Mouse (Mus musculus): ENCODE data around the gene Tor3a.
"Not testable (repeated sequence)": the region's sequence is repeated elsewhere in the genome, so short reads cannot be mapped to it uniquely, and the experiment has no call there.

The Tor3a gene

DNA sequence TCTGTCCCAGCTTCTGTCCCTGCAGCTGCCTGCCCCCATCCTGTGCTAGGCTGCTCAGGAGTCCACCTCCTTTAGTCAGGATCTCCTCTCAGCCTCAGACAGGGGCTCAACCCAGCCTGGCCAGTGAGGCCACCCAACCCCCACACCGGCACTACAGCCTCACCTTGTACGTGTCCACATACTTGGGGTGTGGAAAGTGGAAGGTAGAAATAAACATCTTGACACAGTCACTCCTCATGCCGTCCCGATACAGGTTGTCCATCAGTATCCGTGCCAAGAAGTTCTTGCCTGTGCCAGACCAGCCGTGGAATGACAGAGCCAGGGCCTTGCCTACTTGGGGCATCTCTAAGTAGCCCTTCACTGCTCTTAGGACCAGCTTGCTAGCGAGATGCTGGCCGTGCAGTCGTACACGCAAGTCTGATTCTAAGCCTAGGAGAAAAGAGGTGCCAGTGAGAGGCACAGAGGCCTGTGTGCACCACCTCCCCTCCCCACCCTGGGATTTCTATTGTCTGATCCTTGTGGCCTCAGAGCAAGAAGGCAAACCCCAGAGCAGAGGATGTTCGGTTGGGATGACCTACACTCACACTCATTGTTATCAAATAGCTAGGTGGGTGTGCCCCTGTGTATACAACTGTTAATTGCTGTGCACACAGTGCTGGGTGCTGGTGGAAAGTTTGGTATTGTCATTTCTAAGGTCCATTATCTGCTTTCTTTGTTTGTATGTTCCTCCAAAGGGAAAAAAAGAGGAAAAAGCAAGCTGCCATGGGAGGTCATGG lies 4.8 kb downstream of the Tor3a start:
- no peak for DNase-seq

GRCm38 (mm10) chr1:156668602-156669001 lies 5.6 kb downstream of the Tor3a start:
- no peak for DNase-seq

DNA sequence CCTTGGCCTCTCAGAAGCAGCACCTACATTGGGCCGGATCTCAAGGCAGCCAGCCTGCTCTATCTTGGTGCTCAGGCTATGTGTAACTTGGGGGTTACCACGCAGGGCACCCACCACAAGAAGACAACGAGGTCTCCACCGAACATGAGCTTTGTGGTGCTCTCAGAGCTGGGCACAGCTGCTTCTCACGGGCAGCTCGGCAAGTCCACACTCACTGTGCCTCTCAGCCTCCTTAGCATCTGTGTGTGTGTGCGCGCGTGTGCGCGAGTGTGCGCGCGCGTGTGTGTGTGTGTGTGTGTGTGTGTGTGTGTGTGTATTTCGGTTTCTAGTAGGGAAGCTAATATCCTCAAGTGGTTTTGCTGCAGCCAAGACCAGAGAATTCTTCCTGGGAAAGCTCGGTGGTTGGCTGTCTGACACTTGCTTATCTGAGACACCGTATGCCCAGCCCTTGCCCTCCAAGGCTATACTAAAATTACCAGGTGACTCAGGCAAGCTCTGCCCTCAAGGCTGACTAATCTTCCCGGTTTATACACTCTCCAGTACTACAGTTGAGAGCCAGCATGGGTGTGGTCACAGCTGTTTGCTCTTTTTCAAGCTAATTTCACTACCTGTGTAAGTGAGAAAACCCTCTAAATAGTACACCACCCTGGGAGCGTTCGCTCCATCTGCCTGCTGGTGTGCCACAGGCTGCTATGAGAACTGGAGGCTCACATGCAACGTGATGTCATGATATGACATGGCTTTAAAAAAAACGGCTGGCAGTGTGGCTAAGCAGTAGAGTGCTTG lies 6.8 kb downstream of the Tor3a start:
- DNase-seq: no peak

DNA sequence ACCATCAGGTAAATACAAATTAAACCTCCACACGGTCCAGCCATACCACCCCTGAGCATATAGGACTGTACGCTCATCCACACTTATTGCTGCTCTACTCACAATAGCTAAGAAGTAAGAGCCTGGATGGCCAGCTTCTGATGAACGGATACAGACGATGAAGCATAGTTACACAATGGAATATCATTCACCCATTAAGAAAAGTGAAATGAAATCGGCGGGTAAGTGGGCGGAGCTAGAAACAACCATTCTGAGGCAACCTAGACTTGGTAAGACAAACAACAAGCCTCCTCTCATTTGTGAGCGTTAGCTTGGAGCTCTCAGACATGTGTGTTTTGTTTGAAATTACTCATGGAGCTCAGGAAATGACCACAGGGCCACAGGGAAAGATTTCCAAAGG lies 8.4 kb downstream of the Tor3a start:
- DNase-seq: no peak

DNA sequence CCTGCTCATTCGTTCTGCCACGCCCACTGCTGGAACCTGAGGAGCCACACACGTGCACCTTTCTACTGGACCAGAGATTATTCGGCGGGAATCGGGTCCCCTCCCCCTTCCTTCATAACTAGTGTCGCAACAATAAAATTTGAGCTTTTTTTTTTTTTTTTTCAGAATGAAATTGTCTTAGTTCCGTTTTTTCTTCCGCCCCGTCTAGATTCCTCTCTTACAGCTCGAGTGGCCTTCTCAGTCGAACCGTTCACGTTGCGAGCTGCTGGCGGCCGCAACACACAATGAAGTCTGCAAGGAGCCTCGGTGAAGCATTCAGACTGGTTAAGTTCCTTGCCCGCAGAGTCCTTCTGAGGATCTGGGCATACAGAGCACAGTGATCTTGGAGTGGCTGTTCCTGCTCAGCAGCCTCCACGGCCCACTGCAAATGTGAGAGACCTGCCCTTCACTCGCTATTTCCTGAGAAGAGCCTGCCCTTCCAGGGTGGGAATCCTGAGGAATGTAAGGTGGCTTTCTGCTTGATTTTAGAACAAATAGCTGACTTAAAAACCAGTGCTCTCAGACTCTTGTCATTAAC lies 13.4 kb downstream of the Tor3a start:
- DNase-seq: not testable (repeated sequence)

DNA sequence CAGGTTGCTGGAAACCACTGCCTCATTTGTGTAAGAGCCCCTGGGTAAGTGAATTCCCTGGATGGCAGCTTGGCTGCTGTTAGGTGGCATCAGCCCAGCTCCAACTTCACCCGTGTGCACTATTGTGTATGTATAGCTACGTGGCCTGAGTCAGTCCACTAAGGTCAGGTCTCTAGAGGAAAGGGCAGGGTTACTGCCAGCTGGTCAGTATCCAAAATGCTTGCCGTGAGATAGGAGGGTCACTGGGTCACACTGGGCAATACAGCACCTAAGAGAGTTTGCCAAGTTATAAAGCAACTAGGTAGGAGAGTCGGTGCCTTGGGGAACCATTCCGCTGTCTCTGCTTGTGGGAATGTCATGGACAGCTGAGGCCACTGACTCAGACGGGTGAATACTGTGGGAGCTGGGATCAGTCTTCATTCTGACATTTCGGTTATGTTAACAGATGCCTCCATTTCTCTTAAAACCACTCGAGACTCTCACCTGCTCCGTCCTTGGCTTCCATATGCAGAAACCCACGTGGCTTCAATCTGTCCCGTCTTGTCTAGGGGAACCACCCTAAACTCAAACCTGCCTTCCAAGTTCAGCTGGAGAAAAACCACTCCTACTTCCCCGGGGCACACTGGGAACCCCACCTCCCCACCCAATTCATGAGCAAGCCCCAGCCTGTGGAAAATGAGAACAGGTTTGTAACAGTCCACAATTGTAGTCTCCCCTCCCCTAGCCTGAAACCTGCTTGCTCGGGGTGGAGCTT lies 14.1 kb downstream of the Tor3a start:
- DNase-seq: no peak

DNA sequence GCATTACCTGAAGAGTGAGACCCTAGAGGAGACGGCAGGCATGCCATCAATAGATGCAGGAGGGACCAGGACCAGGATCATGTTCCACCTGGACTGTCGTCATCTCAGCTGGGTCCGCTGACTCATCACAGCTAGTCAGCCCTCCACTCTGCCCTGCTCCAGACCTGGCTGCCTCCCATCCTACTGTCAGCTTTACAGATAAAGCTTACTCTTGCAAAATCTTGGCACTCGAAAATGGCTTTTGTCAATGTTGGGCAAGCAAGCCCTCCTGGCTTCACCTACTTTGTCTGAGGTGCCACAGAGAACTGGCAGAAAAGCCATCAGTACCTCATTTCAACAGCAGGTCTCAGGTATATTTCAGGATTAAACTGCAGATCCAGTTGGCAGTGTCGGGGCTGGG lies 15.5 kb downstream of the Tor3a start:
- no peak for DNase-seq

DNA sequence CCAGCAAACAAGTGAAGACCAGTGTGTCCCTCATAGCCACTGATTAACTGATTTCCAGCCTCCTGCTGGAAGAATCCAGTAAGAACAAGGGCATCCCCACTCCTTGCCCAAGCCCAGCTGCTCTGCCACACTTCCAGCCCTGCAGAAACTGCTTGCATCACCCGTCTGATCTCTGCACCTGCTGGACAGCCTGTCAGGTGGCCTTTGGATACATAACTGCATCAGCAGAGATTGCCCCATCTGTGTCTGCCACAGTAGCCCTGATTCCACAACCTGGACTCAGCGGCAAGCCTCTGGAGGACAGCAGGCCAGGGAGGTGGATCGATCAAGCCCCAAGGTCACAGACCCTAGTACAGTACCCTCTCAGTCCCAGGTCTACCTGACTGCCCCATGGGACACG lies 16.6 kb downstream of the Tor3a start:
- no peak for DNase-seq

DNA sequence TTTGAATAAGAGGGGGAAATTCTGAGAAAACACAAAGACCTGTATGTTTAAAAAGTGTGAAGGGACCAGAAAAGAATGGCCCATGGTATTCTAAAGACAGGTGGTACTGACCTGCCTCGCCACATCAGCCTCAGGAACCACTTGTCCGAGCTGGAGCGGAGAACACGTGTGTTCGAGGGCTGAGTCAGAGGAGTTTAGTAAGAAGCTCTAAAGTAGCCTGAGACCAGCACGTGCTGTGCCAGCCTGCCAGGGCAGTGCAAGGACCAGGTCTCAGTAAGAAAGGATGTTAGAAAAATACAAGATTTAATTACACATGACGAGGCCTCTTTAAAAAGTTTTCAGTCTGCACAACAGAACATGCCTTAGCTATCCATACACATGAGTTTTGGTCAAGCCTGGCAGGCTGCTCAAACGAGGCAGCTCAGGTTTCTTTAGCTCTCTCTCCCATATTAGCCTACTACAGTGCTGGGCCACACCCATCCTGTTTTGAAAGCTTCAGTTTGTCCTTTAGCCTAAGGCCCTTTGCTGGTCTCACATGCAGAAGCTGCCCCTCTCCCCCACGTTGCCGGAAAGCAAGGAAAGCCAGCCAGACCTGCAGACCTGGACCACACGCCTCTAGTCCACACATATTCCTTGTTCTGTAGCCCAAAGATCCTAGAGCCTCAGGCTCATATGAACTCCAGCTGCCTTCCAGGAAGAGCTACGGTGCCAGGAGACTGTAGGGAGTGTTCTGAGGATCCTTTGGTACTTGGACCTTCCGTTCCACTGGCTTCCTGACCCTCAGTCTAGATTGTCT lies 19.2 kb downstream of the Tor3a start:
- no peak for DNase-seq

- no peak for DNase-seq
Observed at GRCm38 (mm10) chr1:156652189-156652822, 21.9 kb downstream of the Tor3a start.

- DNase-seq: no peak
Observed at GRCm38 (mm10) chr1:156650631-156651030, 23.5 kb downstream of the Tor3a start.

- DNase-seq: no peak
Observed at GRCm38 (mm10) chr1:156648705-156649104, 25.5 kb downstream of the Tor3a start.

- no peak for DNase-seq
Observed at GRCm38 (mm10) chr1:156645971-156646370, 28.2 kb downstream of the Tor3a start.

DNA sequence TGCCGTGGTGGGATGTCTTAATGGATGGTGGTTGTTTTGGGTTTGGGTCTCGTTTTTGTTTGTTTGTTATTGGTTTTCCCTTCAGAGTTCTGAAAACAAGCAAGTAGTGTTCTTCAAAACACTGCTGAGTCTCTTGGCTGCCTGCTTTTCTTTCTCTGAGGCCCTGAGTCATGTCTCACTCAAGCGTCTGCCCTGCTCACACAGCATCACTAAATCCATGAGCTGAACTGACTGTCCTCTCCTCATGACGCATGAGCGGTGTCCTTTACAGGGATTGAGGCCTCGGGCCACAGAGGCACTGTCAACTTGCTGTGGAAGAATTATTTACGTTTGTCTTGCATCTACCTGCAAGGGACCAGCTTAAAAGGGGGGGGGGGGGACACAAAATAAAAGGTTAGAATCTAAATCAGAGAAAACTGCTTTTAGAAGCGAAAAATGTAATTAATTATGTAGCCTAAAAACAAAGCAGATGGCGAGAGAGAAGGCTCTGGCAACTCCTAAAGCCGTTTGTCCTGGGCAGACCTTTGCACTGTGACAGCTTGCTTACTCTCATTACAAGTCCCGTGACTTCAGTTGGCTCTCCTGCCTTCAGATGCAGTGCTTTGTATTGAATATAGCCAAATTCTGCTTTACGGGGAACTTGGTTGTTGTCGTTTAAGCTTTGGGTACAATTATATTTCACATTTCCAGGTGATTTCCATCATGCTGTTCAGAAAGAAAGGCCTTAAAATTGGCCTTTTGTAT lies 29.2 kb downstream of the Tor3a start:
- no peak for DNase-seq

DNA sequence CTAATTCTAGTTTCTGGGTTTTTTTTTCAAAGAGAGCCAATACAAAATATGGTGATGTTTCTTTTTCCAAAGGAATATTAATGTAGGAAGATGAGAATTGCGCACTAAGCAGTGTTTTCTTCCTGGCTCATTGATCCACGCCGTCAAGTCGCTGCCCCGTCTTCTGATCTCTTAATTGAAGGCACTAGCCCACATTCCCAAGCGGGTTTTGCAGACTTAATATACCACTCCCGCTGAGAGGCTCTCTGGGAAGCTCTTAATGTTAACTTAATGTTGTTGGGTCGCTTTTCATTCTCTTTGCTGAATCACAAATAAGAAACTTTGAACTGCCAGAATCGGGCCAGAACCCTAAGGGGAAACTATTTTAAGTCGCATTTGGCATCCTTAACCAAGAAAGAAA lies 30.1 kb downstream of the Tor3a start:
- no peak for DNase-seq

- DNase-seq: no peak
Observed at GRCm38 (mm10) chr1:156642813-156643212, 31.3 kb downstream of the Tor3a start.

GRCm38 (mm10) chr1:156641808-156642207 lies 32.3 kb downstream of the Tor3a start:
- DNase-seq: no peak

GRCm38 (mm10) chr1:156640577-156640976 lies 33.6 kb downstream of the Tor3a start:
- DNase-seq: no peak

DNA sequence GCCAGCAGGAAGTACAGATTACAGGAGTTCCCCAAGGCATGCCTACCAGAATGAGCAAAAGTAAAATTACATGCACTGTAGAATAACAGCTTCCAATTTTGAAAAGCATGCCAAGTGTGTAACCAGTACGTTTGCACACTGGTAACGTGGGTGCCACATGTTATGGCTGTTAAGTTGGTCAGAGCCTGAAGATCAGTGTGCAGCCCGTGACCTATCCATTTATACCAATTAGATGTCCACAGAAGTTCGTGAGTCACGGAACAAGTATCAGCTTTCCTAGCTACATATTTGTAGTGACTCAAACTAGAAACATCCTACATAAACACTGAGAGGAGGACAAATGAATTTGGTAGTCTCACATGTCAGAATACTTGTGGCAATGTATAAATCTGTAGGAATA lies 34.7 kb downstream of the Tor3a start:
- no peak for DNase-seq

- DNase-seq: no peak
Observed at GRCm38 (mm10) chr1:156635148-156635547, 39.0 kb downstream of the Tor3a start.

GRCm38 (mm10) chr1:156633095-156633494 lies 41.1 kb downstream of the Tor3a start:
- DNase-seq: no peak
